Mouse (Mus musculus): Measurements from ENCODE around the gene Cyp4a12a. TPM values are rescaled to one million over a fixed set of nuclear protein-coding genes. Genes with fewer than 3 reads are reported as not detected.
"Not testable (repeated sequence)": the region's sequence is repeated elsewhere in the genome, so short reads cannot be mapped to it uniquely, and the experiment has no call there.

Gene Cyp4a12a
- total RNA-seq (2012; rRNA removed) = not detected in 2 replicates
- not detected in 2 replicates for total RNA-seq (2014; rRNA removed)
- polyA plus RNA-seq (2012; ENCODE audit: insufficient read length, low read depth) = not detected in 2 replicates

GRCm38 (mm10) chr4:115298746-115299145 lies at the start of gene Cyp4a12a:
TSS of gene Cyp4a12a (plus strand) at chr4:115299046.
- DNase-seq (ENCODE audit: extremely low read depth); H3K9me3 ChIP-seq (replicated peaks; ENCODE audit: low read length); H3K4me2 ChIP-seq (ENCODE audit: insufficient read depth, low read depth, poor library complexity, severe bottlenecking); dilution Hi-C loops (cut with MboI; ENCODE audit: extremely low pct_ligation_motif_present, extremely low pct_unique_long_range_greater_than_20kb, low sequenced_read_pairs); H3K4me1 ChIP-seq (ENCODE audit: control insufficient read depth in 1 of 2, insufficient read depth in 2 of 2); H3K27ac ChIP-seq (ENCODE audit: insufficient read depth, low read depth); H3K27me3 ChIP-seq (replicated peaks); H3K79me2 ChIP-seq (replicated peaks; ENCODE audit: control insufficient read depth, extremely low read depth, insufficient read depth, poor library complexity, severe bottlenecking); H3K9ac ChIP-seq (ENCODE audit: insufficient read depth, low read depth); in situ Hi-C loops (cut with MboI; ENCODE audit: low pct_ligation_motif_present, low pct_unique_long_range_greater_than_20kb, low sequenced_read_pairs); H3K36me3 ChIP-seq (replicated peaks in 1 of 2; ENCODE audit: control insufficient read depth in 1 of 2, insufficient read depth in 1 of 2, low read length in 1 of 2); H3K4me3 ChIP-seq (replicated peaks in 1 of 3; ENCODE audit: low read depth in 2 of 3, low read length in 2 of 3, poor library complexity in 1 of 3): not testable (repeated sequence)

DNA sequence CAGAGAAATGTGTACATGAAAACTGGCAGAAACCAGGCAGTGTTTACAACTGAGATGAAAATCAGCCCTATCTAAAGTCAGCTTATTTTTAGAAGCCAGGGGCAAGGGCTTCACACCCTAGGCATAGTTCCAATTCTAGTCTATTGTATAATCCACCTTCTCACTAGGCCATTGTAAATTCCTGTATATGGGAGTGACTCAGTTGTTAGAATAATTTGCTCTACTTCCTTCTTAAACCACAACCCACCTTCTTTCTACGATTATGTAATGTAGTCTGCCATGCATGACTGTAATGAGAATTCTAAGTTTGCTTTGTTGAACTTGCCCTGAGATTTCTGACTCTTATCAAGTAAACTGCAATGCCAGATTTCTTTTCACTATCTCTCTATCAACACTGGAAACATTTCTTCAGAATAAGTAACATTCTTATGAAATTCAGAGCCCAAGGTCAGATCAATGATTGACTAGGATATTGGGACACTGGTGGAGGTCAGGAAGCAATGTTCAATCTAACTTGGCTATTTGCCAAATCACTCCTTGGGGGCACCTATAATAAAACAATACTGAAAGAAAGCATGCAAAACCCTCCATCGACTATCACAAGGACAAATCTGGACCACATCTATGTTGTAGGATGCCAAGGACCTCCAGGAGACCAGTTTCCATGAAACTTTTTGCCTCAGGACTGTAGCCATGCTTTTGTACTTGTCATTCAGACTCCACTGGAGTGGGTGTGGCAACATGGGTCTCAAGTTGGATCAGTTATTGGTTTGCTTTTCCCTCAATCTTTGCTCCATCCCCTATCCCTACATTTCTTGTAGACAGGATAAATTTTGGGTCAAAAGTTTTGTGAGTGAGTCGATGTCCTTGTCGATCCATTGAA lies 33.9 kb upstream of the Cyp4a12a start:
- H3K36me3 ChIP-seq (replicated peaks in 1 of 2; ENCODE audit: control insufficient read depth in 1 of 2, insufficient read depth in 1 of 2, low read length in 1 of 2); H3K9ac ChIP-seq (ENCODE audit: insufficient read depth, low read depth); H3K9me3 ChIP-seq (replicated peaks; ENCODE audit: low read length); H3K4me3 ChIP-seq (replicated peaks in 1 of 3; ENCODE audit: low read depth in 2 of 3, low read length in 2 of 3, poor library complexity in 1 of 3); DNase-seq (ENCODE audit: extremely low read depth); H3K79me2 ChIP-seq (replicated peaks; ENCODE audit: control insufficient read depth, extremely low read depth, insufficient read depth, poor library complexity, severe bottlenecking); dilution Hi-C loops (cut with MboI; ENCODE audit: extremely low pct_ligation_motif_present, extremely low pct_unique_long_range_greater_than_20kb, low sequenced_read_pairs); H3K4me2 ChIP-seq (ENCODE audit: insufficient read depth, low read depth, poor library complexity, severe bottlenecking); H3K4me1 ChIP-seq (ENCODE audit: control insufficient read depth in 1 of 2, insufficient read depth in 2 of 2); H3K27ac ChIP-seq (ENCODE audit: insufficient read depth, low read depth); in situ Hi-C loops (cut with MboI; ENCODE audit: low pct_ligation_motif_present, low pct_unique_long_range_greater_than_20kb, low sequenced_read_pairs): not testable (repeated sequence)
- peaks cover 14% of the 10 kb centered on the region for H3K27me3 ChIP-seq (replicated peaks)

DNA sequence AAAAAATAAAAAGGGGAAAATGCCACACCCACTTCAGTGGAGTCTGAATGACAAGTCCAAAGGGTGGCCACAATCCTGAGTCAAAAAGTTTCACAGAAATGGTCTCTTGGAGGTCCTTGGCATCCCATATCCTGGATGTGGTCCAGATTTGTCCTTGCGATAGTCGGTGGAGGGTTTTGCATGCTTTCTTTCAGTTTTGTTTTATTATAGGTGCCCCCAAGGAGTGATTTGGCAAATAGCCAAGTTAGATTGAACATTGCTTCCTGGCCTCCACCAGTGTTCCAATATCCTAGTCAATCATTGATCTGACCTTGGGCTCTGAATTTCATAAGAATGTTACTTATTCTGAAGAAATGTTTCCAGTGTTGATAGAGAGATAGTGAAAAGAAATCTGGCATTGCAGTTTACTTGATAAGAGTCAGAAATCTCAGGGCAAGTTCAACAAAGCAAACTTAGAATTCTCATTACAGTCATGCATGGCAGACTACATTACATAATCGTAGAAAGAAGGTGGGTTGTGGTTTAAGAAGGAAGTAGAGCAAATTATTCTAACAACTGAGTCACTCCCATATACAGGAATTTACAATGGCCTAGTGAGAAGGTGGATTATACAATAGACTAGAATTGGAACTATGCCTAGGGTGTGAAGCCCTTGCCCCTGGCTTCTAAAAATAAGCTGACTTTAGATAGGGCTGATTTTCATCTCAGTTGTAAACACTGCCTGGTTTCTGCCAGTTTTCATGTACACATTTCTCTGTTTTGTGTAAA lies 20.4 kb upstream of the Cyp4a12a start:
- H3K4me2 ChIP-seq (ENCODE audit: insufficient read depth, low read depth, poor library complexity, severe bottlenecking); DNase-seq (ENCODE audit: extremely low read depth); in situ Hi-C loops (cut with MboI; ENCODE audit: low pct_ligation_motif_present, low pct_unique_long_range_greater_than_20kb, low sequenced_read_pairs): not testable (repeated sequence)

GRCm38 (mm10) chr4:115280342-115280741 lies 18.5 kb upstream of the Cyp4a12a start:
- H3K9ac ChIP-seq (ENCODE audit: insufficient read depth, low read depth) = no peak overlapping the region
- TF ChIP-seq MAX (IDR thresholded peaks at IDR 0.05; ENCODE audit: low read length) = no peak
- TF ChIP-seq E2F4 (IDR thresholded peaks at IDR 0.05; ENCODE audit: insufficient replicate concordance, low read depth, low read length) = no peak
- TF ChIP-seq ZNF384 (IDR thresholded peaks at IDR 0.05; ENCODE audit: low read depth, low read length) = no peak
- TF ChIP-seq MYC (IDR thresholded peaks at IDR 0.05; ENCODE audit: low read depth, low read length) = no peak
- TF ChIP-seq IRF4 (IDR thresholded peaks at IDR 0.05; ENCODE audit: low read depth, low read length) = no peak
- no peak for TF ChIP-seq ELF1 (IDR thresholded peaks at IDR 0.05; ENCODE audit: low read depth, low read length)
- H3K4me3 ChIP-seq (replicated peaks in 1 of 3; ENCODE audit: low read depth in 2 of 3, low read length in 2 of 3, poor library complexity in 1 of 3) = no peak overlapping the region
- H3K4me2 ChIP-seq (ENCODE audit: insufficient read depth, low read depth, poor library complexity, severe bottlenecking) = no peak overlapping the region
- H3K27me3 ChIP-seq (replicated peaks) = peaks cover 23% of the 10 kb centered on the region
- no peaks in the 10 kb centered on the region for H3K79me2 ChIP-seq (replicated peaks; ENCODE audit: control insufficient read depth, extremely low read depth, insufficient read depth, poor library complexity, severe bottlenecking)
- in situ Hi-C loops (cut with MboI; ENCODE audit: low pct_ligation_motif_present, low pct_unique_long_range_greater_than_20kb, low sequenced_read_pairs) (no loop called here), dilution Hi-C loops (cut with MboI; ENCODE audit: extremely low pct_ligation_motif_present, extremely low pct_unique_long_range_greater_than_20kb, low sequenced_read_pairs) (no loop called here)
- no peaks in the 10 kb centered on the region for H3K36me3 ChIP-seq (replicated peaks in 1 of 2; ENCODE audit: control insufficient read depth in 1 of 2, insufficient read depth in 1 of 2, low read length in 1 of 2)
- no peaks in the 10 kb centered on the region for H3K4me1 ChIP-seq (ENCODE audit: control insufficient read depth in 1 of 2, insufficient read depth in 2 of 2)
- H3K9me3 ChIP-seq (replicated peaks; ENCODE audit: low read length) = no peaks in the 10 kb centered on the region
- DNase-seq (ENCODE audit: extremely low read depth) = no peak
- no peak overlapping the region for H3K27ac ChIP-seq (ENCODE audit: insufficient read depth, low read depth)

More for the DNA sequence above, 20.4 kb upstream of the Cyp4a12a start:
- H3K9me3 ChIP-seq (replicated peaks; ENCODE audit: low read length); H3K36me3 ChIP-seq (replicated peaks in 1 of 2; ENCODE audit: control insufficient read depth in 1 of 2, insufficient read depth in 1 of 2, low read length in 1 of 2); H3K4me3 ChIP-seq (replicated peaks in 1 of 3; ENCODE audit: low read depth in 2 of 3, low read length in 2 of 3, poor library complexity in 1 of 3); H3K4me1 ChIP-seq (ENCODE audit: control insufficient read depth in 1 of 2, insufficient read depth in 2 of 2); H3K79me2 ChIP-seq (replicated peaks; ENCODE audit: control insufficient read depth, extremely low read depth, insufficient read depth, poor library complexity, severe bottlenecking); dilution Hi-C loops (cut with MboI; ENCODE audit: extremely low pct_ligation_motif_present, extremely low pct_unique_long_range_greater_than_20kb, low sequenced_read_pairs); H3K27ac ChIP-seq (ENCODE audit: insufficient read depth, low read depth); H3K9ac ChIP-seq (ENCODE audit: insufficient read depth, low read depth): not testable (repeated sequence)
- H3K27me3 ChIP-seq (replicated peaks) = peaks cover 18% of the 10 kb centered on the region

DNA sequence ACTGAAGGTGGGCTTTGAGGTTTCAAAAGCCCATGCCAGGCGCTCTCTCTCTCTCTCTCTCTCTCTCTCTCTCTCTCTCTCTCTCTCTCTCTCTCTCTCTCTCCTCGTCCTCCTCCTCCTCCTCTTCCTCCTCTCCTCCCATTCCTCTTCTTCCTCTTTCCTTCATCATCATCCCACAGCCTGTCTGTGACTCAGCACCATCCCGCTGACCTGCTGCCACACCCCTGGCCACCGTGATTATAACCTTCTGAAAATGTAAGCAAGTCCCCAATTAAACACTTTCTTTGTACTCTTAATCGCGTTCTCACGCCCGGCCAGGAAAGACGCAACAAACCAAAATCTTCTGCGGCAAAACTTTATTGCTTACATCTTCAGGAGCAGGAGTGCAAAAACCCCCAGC lies 18.1 kb upstream of the Cyp4a12a start:
- H3K9me3 ChIP-seq (replicated peaks; ENCODE audit: low read length); in situ Hi-C loops (cut with MboI; ENCODE audit: low pct_ligation_motif_present, low pct_unique_long_range_greater_than_20kb, low sequenced_read_pairs); DNase-seq (ENCODE audit: extremely low read depth); H3K4me2 ChIP-seq (ENCODE audit: insufficient read depth, low read depth, poor library complexity, severe bottlenecking); dilution Hi-C loops (cut with MboI; ENCODE audit: extremely low pct_ligation_motif_present, extremely low pct_unique_long_range_greater_than_20kb, low sequenced_read_pairs); H3K36me3 ChIP-seq (replicated peaks in 1 of 2; ENCODE audit: control insufficient read depth in 1 of 2, insufficient read depth in 1 of 2, low read length in 1 of 2); H3K27ac ChIP-seq (ENCODE audit: insufficient read depth, low read depth); H3K9ac ChIP-seq (ENCODE audit: insufficient read depth, low read depth); H3K4me3 ChIP-seq (replicated peaks in 1 of 3; ENCODE audit: low read depth in 2 of 3, low read length in 2 of 3, poor library complexity in 1 of 3); H3K4me1 ChIP-seq (ENCODE audit: control insufficient read depth in 1 of 2, insufficient read depth in 2 of 2); H3K79me2 ChIP-seq (replicated peaks; ENCODE audit: control insufficient read depth, extremely low read depth, insufficient read depth, poor library complexity, severe bottlenecking): not testable (repeated sequence)
- H3K27me3 ChIP-seq (replicated peaks) = peaks cover 20% of the 10 kb centered on the region

Data from CH12.LX (cell line).